Mouse (Mus musculus) cortical plate, adult 2 months (tissue): ENCODE data around the gene 1700001O22Rik. TPM values are rescaled to one million over a fixed set of nuclear protein-coding genes. Genes with fewer than 3 reads are reported as not detected.
A peak's percentile ranks its signal among the peaks of the same experiment; 100 is the strongest.

Experiments used
- H3K27ac ChIP-seq: fragments of 200-500 bp; 2 replicates; pipeline ENCODE4 v1.5.1; 2012; ENCODE audit warnings: low read length, control low read depth, inconsistent platforms; ENCODE audit not compliant: insufficient read depth
- H3K4me1 ChIP-seq: fragments of 200-500 bp; 2 replicates; pipeline ENCODE4 v1.6.1; 2011; ENCODE audit warnings: low read length; ENCODE audit not compliant: control insufficient read depth, insufficient read depth
- H3K4me3 ChIP-seq: fragments of 200-500 bp; 2 replicates; pipeline ENCODE4 v1.5.1; 2011; ENCODE audit warnings: mild to moderate bottlenecking, low read length, control low read depth; ENCODE audit not compliant: insufficient read depth
- CTCF ChIP-seq: fragments of 200-500 bp; IDR thresholded peaks from 2 replicates; pipeline ENCODE4 v1.5.1; 2011; ENCODE audit warnings: mild to moderate bottlenecking, control low read depth, low read length; ENCODE audit not compliant: insufficient read depth; ENCODE audit errors: extremely low read depth
- POLR2A ChIP-seq: fragments of 200-500 bp; IDR thresholded peaks from 2 replicates; pipeline ENCODE4 v1.6.1; 2011; ENCODE audit warnings: mild to moderate bottlenecking, low read length, control low read depth; ENCODE audit not compliant: insufficient read depth; ENCODE audit errors: extremely low read depth
- polyA plus RNA-seq: library from polyadenylated mRNA; depleted of rRNA; stranded (reverse); fragments of >200 nt; gene quantifications from 2 replicates; pipeline ENCODE4 v1.2.3, GENCODE M21; 2012

1700001O22Rik gene
- polyA plus RNA-seq, 1 experiment = 13.5 TPM

- Histone ChIP-seq H3K4me3 (no peak overlapping the region), H3K4me1 (no peaks in the 10 kb centered on the region), H3K27ac (no peak overlapping the region)
- TF ChIP-seq CTCF = 0 out of 2 replicates have a peak, but pooled peaks have one; percentile 4
- no peak for TF ChIP-seq POLR2A
Observed at GRCm38 (mm10) chr2:30821073-30821472, 17.6 kb upstream of the 1700001O22Rik start.

GRCm38 (mm10) chr2:30819873-30820272 lies 16.4 kb upstream of the 1700001O22Rik start:
- no peak for TF ChIP-seq CTCF
- no peak for TF ChIP-seq POLR2A
- no peak overlapping the region for H3K27ac ChIP-seq
- no peaks in the 10 kb centered on the region for H3K4me1 ChIP-seq
- H3K4me3 ChIP-seq = no peak overlapping the region

- H3K4me1 ChIP-seq = no peaks in the 10 kb centered on the region
- no peak overlapping the region for H3K4me3 ChIP-seq
- TF ChIP-seq POLR2A = no peak
- TF ChIP-seq CTCF = no peak
- no peak overlapping the region for H3K27ac ChIP-seq
Observed at GRCm38 (mm10) chr2:30816383-30816782, 12.9 kb upstream of the 1700001O22Rik start.

- TF ChIP-seq CTCF (no peak), POLR2A (no peak)
- H3K27ac ChIP-seq = no peak overlapping the region
- no peak overlapping the region for H3K4me3 ChIP-seq
- H3K4me1 ChIP-seq = 0 out of 2 replicates have a peak, but pooled peaks cover 3% of the 10 kb centered on the region
Observed at GRCm38 (mm10) chr2:30810573-30810972, 7.1 kb upstream of the 1700001O22Rik start.

- Histone ChIP-seq H3K4me3 (peak overlapping the region; percentile 11; the same call in 1 of the 2 replicates), H3K27ac (no peak overlapping the region), H3K4me1 (0 out of 2 replicates have a peak, but pooled peaks cover 3% of the 10 kb centered on the region)
- no peak for TF ChIP-seq POLR2A
- TF ChIP-seq CTCF = no peak
Observed at GRCm38 (mm10) chr2:30809503-30809902, 6.0 kb upstream of the 1700001O22Rik start.

GRCm38 (mm10) chr2:30808296-30808655 lies 4.8 kb upstream of the 1700001O22Rik start:
- Histone ChIP-seq H3K4me1 (0 out of 2 replicates have a peak, but pooled peaks cover 3% of the 10 kb centered on the region), H3K4me3 (peak overlapping the region; percentile 84), H3K27ac (no peak overlapping the region)
- TF ChIP-seq POLR2A (no peak), CTCF (no peak)

GRCm38 (mm10) chr2:30807648-30808295 lies 4.3 kb upstream of the 1700001O22Rik start, which contains the start of gene Ntmt1:
TSS of gene Ntmt1 (plus strand) at chr2:30807826.
- H3K4me1 ChIP-seq = 0 out of 2 replicates have a peak, but pooled peaks cover 3% of the 10 kb centered on the region
- no peak within 1 kb of the TSS for H3K27ac ChIP-seq
- H3K4me3 ChIP-seq = peak within 1 kb of the TSS; percentile 84
- no peak for TF ChIP-seq CTCF
- TF ChIP-seq POLR2A = peak; percentile 90

- 0 out of 2 replicates have a peak, but pooled peaks have one; percentile 38 for TF ChIP-seq POLR2A
- no peak for TF ChIP-seq CTCF
- no peak overlapping the region for H3K27ac ChIP-seq
Observed at GRCm38 (mm10) chr2:30807147-30807647, 3.7 kb upstream of the 1700001O22Rik start.

GRCm38 (mm10) chr2:30805983-30806382 lies 2.5 kb upstream of the 1700001O22Rik start:
- Histone ChIP-seq H3K27ac (no peak overlapping the region), H3K4me1 (0 out of 2 replicates have a peak, but pooled peaks cover 3% of the 10 kb centered on the region), H3K4me3 (no peak overlapping the region)
- TF ChIP-seq POLR2A (no peak), CTCF (no peak)

More at GRCm38 (mm10) chr2:30807147-30807647, 3.7 kb upstream of the 1700001O22Rik start:
- Histone ChIP-seq H3K4me1 (0 out of 2 replicates have a peak, but pooled peaks cover 3% of the 10 kb centered on the region), H3K4me3 (peak overlapping the region; percentile 84)
